Mouse (Mus musculus) forebrain, embryonic 16.5 days (tissue): ENCODE results near the gene Lyzl4. TPM values are rescaled to one million over a fixed set of nuclear protein-coding genes. Genes with fewer than 3 reads are reported as not detected.

Experiments used
- ATAC-seq: fragments of 200-750 bp; cut with Nextera tagmentation; 2 replicates; pipeline ENCODE4 v1.8.0; 2017; ENCODE audit warnings: mild to moderate bottlenecking, moderate library complexity
- H3K27ac ChIP-seq: fragments of 300-500 bp; sonication (generic); 2 replicates; pipeline ENCODE4 v1.5.1; 2014; ENCODE audit warnings: low read length, control low read depth
- H3K27me3 ChIP-seq: fragments of 300-500 bp; sonication (generic); replicated peaks from 2 replicates; pipeline ENCODE4 v1.6.1; 2014; ENCODE audit warnings: low read length; ENCODE audit not compliant: control insufficient read depth, insufficient read depth
- H3K36me3 ChIP-seq: fragments of 300-500 bp; sonication (generic); 2 replicates; pipeline ENCODE4 v1.6.1; 2014; ENCODE audit not compliant: control insufficient read depth, insufficient read depth
- H3K4me1 ChIP-seq: fragments of 300-500 bp; sonication (generic); replicated peaks from 2 replicates; pipeline ENCODE4 v1.6.1; 2014; ENCODE audit warnings: low read length; ENCODE audit not compliant: control insufficient read depth, insufficient read depth
- H3K4me2 ChIP-seq: fragments of 300-500 bp; sonication (generic); 2 replicates; pipeline ENCODE4 v1.6.1; 2014; ENCODE audit warnings: mild to moderate bottlenecking, low read length, control low read depth
- H3K4me3 ChIP-seq: fragments of 300-500 bp; sonication (generic); replicated peaks from 2 replicates; pipeline ENCODE4 v1.5.1; 2014; ENCODE audit warnings: mild to moderate bottlenecking, low read length, control low read depth
- H3K9ac ChIP-seq: fragments of 300-500 bp; sonication (generic); replicated peaks from 2 replicates; pipeline ENCODE4 v1.6.1; 2014; ENCODE audit warnings: low read depth, low read length, control low read depth
- H3K9me3 ChIP-seq: fragments of 300-500 bp; sonication (generic); 2 replicates; pipeline ENCODE4 v1.6.1; 2016; ENCODE audit warnings: low read length; ENCODE audit not compliant: control insufficient read depth
- WGBS: fragments of 180-500 bp; shearing (Covaris S2); extraction: QIAGEN DNeasy Blood & Tissue Kit; methylation state at CpG from one replicate; pipeline ENCODE4 v1.1.7; 2014; 5-methylcytosine and 5-hydroxymethylcytosine counted together
- polyA plus RNA-seq: library from polyadenylated mRNA; unstranded; fragments of >200 nt; fragmentation: Nextera tagmentation; extraction: Ambion mirVana; gene quantifications from 2 replicates; pipeline ENCODE4 v1.2.1, GENCODE M21; 2015

The Lyzl4 gene
- polyA plus RNA-seq, 1 experiment from 2014 or later: not detected

DNA sequence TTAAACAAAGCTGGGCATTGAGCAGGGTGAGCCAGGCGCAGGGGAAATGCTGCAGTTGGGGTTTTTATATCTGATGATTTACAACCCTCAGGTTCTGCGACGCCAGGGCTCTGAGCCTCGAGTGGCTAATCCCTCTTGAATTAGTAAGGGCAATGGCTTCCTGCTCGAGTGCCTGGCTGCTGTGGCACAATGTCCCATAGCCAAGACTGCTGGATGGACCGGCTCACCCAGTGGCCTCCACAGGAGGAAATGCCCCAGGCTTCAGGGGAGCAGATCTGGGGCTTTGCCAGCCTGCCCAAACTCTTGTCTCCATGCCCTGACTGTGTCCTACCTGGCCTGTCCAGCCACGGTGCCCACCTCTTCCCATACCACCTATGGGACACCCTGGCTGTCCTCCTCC is 22.5 kb downstream of the Lyzl4 start:
- H3K4me2 ChIP-seq: no peak overlapping the region
- no peaks in the 10 kb centered on the region for H3K36me3 ChIP-seq
- no peak overlapping the region for H3K27ac ChIP-seq
- H3K4me3 ChIP-seq: no peak overlapping the region
- ATAC-seq: no peak
- WGBS: 48% methylated on average over 7 of the region's 7 CpGs
- no peak overlapping the region for H3K9ac ChIP-seq
- no peaks in the 10 kb centered on the region for H3K9me3 ChIP-seq
- H3K4me1 ChIP-seq: no peaks in the 10 kb centered on the region
- no peaks in the 10 kb centered on the region for H3K27me3 ChIP-seq

DNA sequence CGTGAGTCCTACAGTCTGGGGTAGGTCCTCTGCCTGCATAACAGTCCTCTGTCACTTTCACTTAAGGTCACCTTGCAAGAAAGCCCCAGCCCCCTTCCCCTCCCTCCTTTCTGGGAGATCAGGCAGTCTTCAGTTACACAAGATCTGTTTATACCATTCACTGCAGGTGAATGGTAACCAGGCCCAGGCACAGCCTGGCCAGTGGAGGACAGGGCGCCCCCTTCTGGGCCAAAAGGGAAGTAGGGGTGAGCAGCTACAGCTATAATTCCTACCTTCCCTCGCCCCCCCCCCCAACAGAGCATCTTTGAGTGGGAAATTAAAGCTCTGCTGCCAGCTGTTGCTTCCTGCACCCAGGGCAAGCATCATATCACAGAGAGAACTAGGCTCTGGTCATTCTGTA is 25.4 kb downstream of the Lyzl4 start:
- Histone ChIP-seq H3K4me2 (no peak overlapping the region), H3K27me3 (no peaks in the 10 kb centered on the region), H3K9me3 (no peaks in the 10 kb centered on the region), H3K36me3 (no peaks in the 10 kb centered on the region), H3K4me3 (no peak overlapping the region), H3K27ac (no peak overlapping the region), H3K4me1 (no peaks in the 10 kb centered on the region), H3K9ac (no peak overlapping the region)
- WGBS: 64% methylated on average over 3 of the region's 3 CpGs
- no peak for ATAC-seq

DNA sequence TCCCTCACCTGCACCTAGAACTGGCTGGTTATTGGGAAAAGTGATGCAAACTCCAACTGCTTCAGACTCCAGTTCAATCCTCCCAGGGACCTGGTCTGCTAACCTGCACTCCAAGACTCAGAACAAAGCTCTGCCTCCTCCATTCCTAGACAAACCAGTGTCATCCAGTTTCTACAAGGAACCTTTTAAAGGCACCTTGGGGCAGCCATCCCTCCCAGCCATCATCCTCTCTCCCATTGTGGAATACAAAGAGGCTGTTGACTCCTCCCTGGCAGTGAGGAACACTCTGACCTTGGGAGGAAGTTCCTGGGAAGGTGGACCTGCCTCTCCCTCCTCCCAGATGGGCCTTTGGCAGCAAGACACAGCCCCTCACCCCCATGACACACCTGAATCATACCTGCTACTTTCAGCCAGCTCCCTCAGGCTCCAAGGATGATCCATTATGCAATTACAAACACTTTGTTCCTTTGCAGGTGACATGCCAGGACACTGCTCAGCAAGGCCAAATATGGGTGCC is 27.6 kb downstream of the Lyzl4 start:
- Histone ChIP-seq H3K4me1 (no peaks in the 10 kb centered on the region), H3K9me3 (no peaks in the 10 kb centered on the region), H3K4me3 (no peak overlapping the region), H3K27me3 (no peaks in the 10 kb centered on the region), H3K9ac (no peak overlapping the region), H3K4me2 (no peak overlapping the region), H3K27ac (no peak overlapping the region), H3K36me3 (no peaks in the 10 kb centered on the region)
- no peak for ATAC-seq

DNA sequence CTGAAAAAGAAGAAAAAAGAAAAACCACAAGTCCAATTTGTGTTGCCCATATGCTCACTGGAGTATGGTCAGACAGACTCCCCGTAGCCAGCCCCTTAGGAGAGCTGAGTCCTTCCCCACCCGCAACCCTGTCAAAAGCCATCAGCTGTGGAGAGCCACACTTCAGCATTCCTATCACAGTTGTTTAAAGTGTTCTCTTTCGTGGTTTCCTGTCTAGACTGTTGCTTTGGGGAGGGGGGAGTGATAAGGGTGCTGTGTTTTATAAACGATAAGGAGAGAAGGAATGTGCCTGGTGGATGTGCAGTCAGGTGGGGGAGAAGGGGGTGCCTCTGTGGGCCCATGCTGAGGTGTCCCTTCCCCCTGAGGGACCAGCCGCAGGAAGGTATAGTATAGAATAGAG is 28.7 kb downstream of the Lyzl4 start:
- whole genome bisulfite sequencing: 80% methylated on average over 5 of the region's 5 CpGs
- no peak overlapping the region for H3K4me2 ChIP-seq
- H3K9me3 ChIP-seq: no peaks in the 10 kb centered on the region
- no peaks in the 10 kb centered on the region for H3K4me1 ChIP-seq
- H3K4me3 ChIP-seq: no peak overlapping the region
- H3K9ac ChIP-seq: no peak overlapping the region
- H3K27ac ChIP-seq: no peak overlapping the region
- H3K27me3 ChIP-seq: no peaks in the 10 kb centered on the region
- ATAC-seq: no peak
- no peaks in the 10 kb centered on the region for H3K36me3 ChIP-seq

DNA sequence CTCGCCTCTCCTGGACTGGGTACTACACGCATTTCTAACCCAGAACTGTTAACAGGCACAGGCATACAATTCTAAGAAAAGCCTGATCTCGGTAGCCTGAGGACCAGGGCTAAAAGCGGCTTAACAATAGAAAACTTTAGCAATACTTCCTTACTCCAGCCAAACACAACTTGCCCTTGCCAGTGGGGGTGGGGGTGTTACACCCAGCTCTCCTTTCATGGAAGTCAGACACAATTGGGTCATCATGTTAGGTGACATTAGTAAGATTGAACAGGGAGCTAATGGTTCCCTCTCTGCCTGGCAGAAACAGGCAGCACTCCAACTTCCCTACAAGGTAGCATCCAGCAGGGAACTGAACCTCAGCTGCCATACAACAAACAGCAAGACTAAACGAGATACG is 32.5 kb downstream of the Lyzl4 start:
- Histone ChIP-seq H3K9me3 (no peaks in the 10 kb centered on the region), H3K4me3 (no peak overlapping the region), H3K4me2 (no peak overlapping the region), H3K36me3 (no peaks in the 10 kb centered on the region), H3K27ac (no peak overlapping the region), H3K4me1 (peaks cover 5% of the 10 kb centered on the region), H3K27me3 (no peaks in the 10 kb centered on the region), H3K9ac (no peak overlapping the region)
- 65% methylated on average over 6 of the region's 6 CpGs for WGBS
- ATAC-seq: no peak

DNA sequence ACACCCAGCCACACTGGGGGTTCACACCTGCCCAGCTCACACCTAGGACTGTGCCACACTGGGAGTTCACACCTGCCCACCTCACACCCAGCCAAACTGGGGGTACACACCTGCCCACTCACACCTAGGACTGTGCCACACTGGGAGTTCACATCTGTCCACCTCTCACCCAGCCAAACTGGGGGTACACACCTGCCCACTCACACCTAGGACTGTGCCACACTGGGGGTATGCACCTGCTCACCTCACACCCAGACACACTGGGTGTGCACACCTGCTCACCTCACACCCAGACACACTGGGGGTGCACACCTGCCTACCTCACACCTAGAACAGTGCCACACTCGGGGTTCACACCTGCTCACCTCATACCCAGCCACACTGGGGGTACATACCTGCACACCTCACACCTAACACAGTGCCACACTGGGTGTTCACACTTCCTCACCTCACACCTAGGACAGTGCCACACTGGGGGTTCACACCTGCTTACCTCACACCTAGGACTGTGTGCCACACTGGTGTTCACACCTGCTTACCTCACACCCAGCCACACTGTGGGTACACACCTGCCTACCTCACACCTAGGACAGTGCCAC is 35.3 kb downstream of the Lyzl4 start:
- H3K36me3 ChIP-seq: no peaks in the 10 kb centered on the region
- no peak overlapping the region for H3K4me3 ChIP-seq
- no peak overlapping the region for H3K27ac ChIP-seq
- H3K9me3 ChIP-seq: no peaks in the 10 kb centered on the region
- 0 out of 2 replicates have a peak, but pooled peaks have one; percentile 2 for ATAC-seq
- peaks cover 5% of the 10 kb centered on the region for H3K4me1 ChIP-seq
- no peaks in the 10 kb centered on the region for H3K27me3 ChIP-seq
- H3K9ac ChIP-seq: no peak overlapping the region
- H3K4me2 ChIP-seq: no peak overlapping the region
- 50% methylated on average over 1 of the region's 1 CpGs for WGBS

DNA sequence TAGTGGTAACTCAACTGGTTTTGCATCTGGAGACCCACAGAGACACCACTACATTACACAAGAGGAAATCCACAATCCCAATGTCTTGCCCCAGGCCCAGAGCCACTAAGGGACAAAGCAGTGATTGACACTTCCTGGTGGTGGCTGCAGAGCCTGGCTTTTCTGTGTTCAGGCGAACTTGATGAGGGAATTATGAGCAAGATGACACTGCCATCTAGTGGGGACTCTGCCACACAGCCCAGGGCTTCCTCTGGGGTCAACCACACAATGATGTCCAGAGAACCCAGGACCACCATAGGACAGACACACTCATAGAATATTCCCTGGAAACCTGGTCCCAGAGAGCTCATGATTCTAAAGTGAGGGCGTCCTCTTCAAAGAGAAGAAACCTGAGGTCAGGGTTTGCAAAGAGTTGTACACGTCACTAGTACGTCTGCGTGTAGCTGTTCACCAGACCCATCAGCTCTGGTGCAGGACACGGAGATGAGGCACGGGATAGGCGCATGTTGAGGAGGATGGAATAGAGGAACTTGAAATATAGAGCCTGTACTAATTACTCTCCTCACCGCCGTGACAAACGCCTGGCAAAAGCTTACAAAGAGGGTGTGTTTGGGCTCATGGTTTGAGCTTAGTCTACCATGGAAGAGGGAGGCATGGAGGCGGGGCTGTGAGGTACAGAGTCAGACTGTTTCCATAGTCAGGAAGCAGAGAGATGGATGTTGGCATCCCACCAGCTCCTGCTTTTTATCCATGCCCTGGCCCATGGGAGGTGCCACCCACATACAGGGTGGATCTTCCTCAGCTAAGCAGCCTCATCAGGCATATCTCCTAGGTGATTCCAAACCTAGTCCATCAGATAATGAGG is 36.2 kb downstream of the Lyzl4 start:
- 56% methylated on average over 12 of the region's 12 CpGs for WGBS
- peak; percentile 86 for ATAC-seq
- peaks cover 11% of the 10 kb centered on the region for H3K4me1 ChIP-seq

DNA sequence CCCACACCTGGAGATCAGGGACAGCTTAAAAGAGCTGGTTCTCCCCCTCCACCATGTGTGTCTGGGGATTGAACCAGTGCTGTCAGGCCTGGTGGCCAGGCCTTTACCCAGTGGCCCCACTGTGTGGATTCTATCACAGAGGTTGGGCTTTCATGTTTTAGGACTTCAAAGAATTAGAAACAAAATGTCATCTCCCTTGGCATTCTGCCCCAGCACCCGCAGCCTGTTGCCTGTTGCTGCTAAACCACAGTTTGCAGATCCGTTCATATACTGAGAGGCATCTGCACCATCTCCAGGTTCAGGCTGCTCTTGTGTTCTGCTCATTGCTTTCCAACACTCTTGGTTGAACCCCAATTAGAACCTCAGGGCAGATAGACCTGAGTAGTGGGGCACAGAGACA is 39.5 kb downstream of the Lyzl4 start:
- no peaks in the 10 kb centered on the region for H3K27me3 ChIP-seq
- WGBS: 77% methylated on average over 2 of the region's 2 CpGs
- H3K36me3 ChIP-seq: no peaks in the 10 kb centered on the region
- H3K4me1 ChIP-seq: peaks cover 20% of the 10 kb centered on the region
- no peaks in the 10 kb centered on the region for H3K9me3 ChIP-seq
- no peak for ATAC-seq
- no peak overlapping the region for H3K27ac ChIP-seq
- no peak overlapping the region for H3K4me3 ChIP-seq
- H3K9ac ChIP-seq: no peak overlapping the region
- no peak overlapping the region for H3K4me2 ChIP-seq

More for the DNA sequence above, 36.2 kb downstream of the Lyzl4 start:
- H3K27ac ChIP-seq: no peak overlapping the region
- H3K27me3 ChIP-seq: no peaks in the 10 kb centered on the region
- H3K4me3 ChIP-seq: no peak overlapping the region
- no peak overlapping the region for H3K9ac ChIP-seq
- H3K9me3 ChIP-seq: no peaks in the 10 kb centered on the region
- H3K4me2 ChIP-seq: no peak overlapping the region
- no peaks in the 10 kb centered on the region for H3K36me3 ChIP-seq

DNA sequence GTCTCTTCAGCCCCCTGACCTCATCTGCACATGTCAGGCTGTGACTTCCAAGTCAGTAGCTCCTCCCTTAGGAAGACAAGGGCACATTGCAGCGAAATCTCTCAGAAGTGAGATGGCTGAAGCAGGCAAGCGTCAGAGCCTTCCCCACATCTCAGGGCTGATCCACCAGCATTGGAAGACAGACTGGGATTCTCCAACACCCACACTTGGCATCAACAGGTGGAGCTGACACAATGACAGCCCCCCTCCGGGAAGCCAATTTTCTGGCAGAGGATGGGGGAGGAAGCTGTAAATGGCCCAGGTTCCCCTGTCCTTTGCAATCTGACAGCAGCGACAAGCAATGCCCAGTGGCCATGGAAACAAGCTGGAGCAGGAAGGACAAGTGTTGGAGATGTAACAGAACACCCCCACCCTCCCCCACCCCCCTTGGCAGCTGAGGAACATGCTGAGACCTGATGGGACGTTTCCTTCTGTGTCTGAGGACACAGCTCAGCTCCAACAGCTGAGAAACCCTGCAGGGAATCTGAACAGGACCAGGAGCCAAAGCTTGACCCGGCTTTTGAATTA is 41.0 kb downstream of the Lyzl4 start:
- ATAC-seq: no peak
- WGBS: 36% methylated on average over 6 of the region's 6 CpGs
- no peak overlapping the region for H3K4me3 ChIP-seq

More for the DNA sequence above, 41.0 kb downstream of the Lyzl4 start:
- no peaks in the 10 kb centered on the region for H3K36me3 ChIP-seq
- H3K9ac ChIP-seq: no peak overlapping the region
- H3K27ac ChIP-seq: peak overlapping the region; percentile 9; the same call in 1 of the 2 replicates
- no peak overlapping the region for H3K4me2 ChIP-seq
- peaks cover 20% of the 10 kb centered on the region for H3K4me1 ChIP-seq
- no peaks in the 10 kb centered on the region for H3K9me3 ChIP-seq
- no peaks in the 10 kb centered on the region for H3K27me3 ChIP-seq
